Mouse (Mus musculus) CD8-positive naive resting alpha-beta T cell, adult 57 days (primary cell): ENCODE results near the gene Rasgrf1. TPM values are rescaled to one million over a fixed set of nuclear protein-coding genes. Genes with fewer than 3 reads are reported as not detected.

Experiments
- total RNA-seq: library from RNA; stranded (reverse); gene quantifications from one replicate; pipeline ENCODE4 v1.2.4, GENCODE M21; 2023

The Rasgrf1 gene
- total RNA-seq: not detected

DNA sequence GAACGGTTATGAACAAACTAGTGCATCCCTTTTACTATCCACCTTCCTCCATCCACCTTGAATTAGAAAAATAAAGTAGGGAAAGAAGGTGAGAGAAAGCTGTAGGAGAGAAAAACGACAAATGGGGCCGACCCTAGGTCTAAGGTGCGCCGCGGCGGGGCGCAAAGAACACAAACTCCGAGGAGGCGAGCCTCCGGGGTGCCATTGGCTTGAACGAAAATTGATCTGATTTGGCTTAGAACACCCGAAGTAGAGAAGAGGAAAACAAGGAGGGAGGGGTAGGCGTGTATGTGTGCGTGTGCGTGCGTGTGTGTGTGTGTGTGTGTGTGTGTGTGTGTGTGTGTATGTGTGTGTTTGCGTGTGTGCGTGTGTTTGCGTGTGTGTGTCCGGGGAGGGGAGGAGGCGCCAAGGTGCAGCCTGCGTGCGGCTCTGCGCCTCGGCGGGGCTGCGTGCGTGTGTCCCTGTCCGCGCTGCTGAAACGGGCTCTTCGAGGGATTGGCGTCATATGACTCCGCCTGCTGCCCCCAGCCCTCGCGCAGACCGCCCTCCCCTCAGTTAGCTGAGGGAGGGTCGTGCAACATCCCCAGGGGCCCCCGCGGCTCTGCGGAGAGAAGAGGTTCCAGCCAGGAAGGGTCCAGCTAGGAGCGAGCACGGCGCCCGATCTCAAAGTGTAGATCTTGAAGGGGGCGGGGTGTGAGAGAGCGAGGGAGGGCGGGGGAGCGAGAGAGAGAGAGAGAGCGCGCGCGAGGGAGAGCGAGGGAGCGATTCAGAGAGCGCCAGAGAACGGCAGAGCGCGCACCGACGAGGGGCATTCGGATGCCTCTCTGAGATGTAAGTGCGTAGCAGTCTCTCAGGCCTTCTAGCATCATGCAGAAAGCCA lies at the start of gene Rasgrf1:
TSS of gene Rasgrf1 (plus strand) at position 778 of the 880 bp plus-strand sequence.

DNA sequence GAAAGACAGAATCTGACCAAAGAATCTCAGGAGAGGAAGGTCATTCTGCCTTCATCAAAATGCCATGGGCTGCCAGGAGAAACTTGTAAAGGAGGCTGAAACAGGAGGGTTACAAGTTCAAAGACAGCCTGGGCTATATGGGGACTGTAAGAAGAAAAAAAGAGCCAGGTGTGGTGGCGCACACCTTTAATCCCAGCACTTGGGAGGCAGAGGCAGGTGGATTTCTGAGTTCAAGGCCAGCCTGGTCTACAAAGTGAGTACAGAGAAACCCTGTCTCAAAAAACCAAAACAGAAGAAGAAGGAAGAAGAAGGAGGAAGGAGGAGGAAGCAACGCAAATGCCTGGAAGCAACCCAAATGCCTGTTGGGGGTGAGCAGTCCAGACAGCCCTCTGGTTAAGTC lies 144.1 kb downstream of the Rasgrf1 start, which contains the start of gene Ctsh:
TSS of gene Ctsh (plus strand) at position 301 of the 400 bp plus-strand sequence.

Other genes starting within 250 kb of the Rasgrf1 start
- gene Tmed3, start 204.8 kb upstream of the Rasgrf1 start, total RNA-seq: 23.5 TPM
- not detected for gene Ankrd34c, start 171.4 kb upstream of the Rasgrf1 start, total RNA-seq
- gene Ctsh, start 144.2 kb downstream of the Rasgrf1 start, total RNA-seq: 27.4 TPM
- gene Morf4l1, start 204.9 kb downstream of the Rasgrf1 start, total RNA-seq: 347 TPM